Mouse (Mus musculus) gastrocnemius, adult 8-10 months (tissue): ENCODE data around the gene Bglap. TPM values are rescaled to one million over a fixed set of nuclear protein-coding genes. Genes with fewer than 3 reads are reported as not detected.
"Not testable (repeated sequence)": the region's sequence is repeated elsewhere in the genome, so short reads cannot be mapped to it uniquely, and the experiment has no call there.

Source experiments
- DNase-seq, 2 experiments: peaks; one replicate each; pipeline ENCODE4 v3.0.0; 2022; ENCODE audit warnings: low spot score in 2 of 2
- total RNA-seq, 4 experiments: library from RNA; stranded (reverse); gene quantifications; 2 replicates each; pipeline ENCODE4 v1.2.4; 2022

Bglap gene
- total RNA-seq, 4 experiments from 2014 or later, result not detected

DNA sequence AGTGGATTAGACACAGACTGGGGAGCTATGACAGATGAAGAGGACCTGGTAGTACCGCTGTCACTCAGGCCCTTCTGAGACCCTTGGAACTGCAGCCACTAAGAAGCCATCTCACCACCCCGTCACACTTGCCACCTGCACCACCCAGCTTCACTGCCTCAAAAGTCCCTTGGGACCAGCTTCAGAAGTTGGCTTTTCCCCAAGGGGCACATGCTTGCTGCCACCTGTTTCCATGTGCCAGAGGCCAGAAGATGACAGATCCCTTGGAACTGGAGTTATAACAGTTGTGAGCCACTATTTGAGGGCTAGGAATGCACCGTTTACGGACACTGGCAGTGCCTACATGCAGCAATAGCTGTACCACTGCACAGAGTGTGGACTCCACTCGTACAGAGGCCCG, 11.0 kb upstream of the Bglap start:
- DNase-seq, result no peak

DNA sequence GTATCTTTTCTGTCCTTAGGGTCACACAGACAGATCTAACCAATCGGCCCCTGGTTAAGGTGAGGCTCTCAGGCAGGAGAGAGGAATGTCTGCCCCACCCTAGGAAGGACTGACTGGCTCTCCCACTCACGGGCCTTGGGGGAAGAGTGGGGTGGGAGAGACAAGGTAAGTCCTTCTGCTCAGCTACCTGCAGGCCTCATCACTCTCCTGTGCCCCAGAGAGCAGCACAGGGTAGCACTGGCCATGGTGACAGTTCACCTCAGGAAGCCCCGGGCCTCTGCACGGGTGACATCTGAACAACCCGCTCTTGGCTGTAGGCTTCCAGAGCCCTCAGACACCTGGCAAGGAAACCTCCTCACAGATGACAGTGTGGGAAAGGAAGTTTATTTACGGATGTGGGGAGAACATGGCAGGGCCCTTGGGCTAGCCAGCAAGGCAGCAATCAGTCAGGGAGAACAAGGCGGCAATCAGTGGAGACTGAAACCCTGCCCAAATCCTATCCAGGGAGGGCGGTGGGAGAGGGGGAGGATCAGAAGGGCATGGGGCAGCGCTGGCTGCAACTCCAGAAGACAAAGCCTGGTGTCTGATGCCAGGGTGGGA, 9.6 kb upstream of the Bglap start:
- no peak for DNase-seq

DNA sequence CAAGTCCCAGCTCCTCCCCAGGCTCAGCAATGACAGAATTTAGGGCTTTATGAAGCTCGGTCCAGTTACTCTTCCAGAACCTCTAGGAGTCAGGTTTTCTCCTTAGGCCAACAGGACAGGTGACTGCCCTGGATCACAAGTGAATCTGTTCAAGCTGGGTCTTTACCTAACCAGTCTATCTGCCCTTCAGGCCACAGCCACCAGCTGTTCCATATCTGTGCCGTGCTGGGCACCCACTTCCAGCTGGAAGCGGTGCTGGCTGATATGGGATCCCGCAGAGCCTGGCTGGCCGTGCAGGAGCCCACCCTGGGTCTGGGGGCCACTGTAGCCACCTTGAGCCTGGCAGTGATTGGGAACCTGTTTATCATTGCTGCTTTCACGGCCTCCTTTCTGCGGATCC, 1.9 kb downstream of the Bglap start:
- DNase-seq, result not testable (repeated sequence)

GRCm38 (mm10) chr3:88381389-88382315, 2.6 kb downstream of the Bglap start:
- not testable (repeated sequence) for DNase-seq

- DNase-seq, result not testable (repeated sequence)
Observed at GRCm38 (mm10) chr3:88378599-88378998, 5.7 kb downstream of the Bglap start, which contains the start of gene Bglap2. TSS of gene Bglap2 (minus strand) at chr3:88378699.

- not testable (repeated sequence) for DNase-seq
Observed at GRCm38 (mm10) chr3:88376644-88377043, 7.6 kb downstream of the Bglap start.

DNA sequence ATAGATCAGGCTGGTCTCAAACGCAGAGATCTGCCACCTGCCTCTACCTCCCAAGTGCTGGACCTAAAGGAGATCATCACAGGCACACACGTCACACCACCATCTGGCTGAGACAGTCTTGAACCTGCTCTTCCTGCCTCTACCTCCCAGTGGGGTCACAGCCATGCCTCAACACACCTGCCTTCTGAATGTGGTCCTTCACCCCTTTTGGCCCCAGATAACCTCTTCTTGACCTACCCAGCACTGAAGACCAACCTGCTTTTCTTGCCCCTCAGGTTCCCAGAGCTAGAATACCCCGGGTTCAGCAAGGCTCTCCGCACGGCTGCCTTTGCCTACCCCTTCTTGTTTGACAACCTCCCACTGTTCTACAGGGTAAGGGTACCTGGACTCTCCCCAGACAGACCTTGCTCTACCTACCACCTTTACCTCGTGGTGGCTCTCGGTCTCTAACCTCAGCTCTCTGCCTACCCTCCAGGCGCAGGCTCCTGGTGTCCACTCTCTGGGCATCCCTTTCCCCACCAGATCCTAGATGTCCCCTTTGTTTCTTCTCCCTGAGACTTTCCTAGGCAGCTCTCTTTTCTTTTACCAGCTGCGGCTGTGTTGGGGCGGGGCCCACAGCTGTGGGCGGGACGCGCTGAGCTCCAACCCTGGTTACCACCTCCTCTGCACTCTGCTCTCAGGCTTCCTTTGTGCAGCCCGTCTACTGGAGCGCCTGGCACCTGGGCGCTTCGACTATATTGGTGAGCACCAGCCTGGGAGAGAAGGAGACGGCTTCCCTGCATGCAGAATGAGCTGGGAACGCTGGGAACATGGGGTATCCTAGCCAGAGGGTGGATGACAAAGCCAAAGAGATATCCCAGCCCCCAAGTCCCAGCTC, 8.3 kb downstream of the Bglap start:
- not testable (repeated sequence) for DNase-seq

DNA sequence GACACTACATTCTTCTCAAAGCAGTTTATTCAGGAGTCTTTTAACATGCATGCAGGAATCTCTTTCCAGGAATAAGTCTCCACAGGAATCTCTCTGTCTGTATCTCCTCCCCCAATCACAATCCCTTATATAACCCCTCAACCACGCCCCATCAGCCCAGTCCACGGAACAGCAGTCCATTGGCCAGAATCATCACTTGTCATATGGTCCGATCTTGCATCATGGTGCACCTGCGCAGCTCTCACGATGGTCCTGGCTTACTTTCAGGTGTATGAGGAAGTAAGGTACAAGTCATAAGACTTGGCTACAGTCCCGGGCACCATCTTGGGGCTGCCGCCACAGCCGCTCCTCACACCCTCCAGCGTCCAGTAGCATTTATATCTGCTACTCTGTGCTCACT, 11.6 kb downstream of the Bglap start, which contains the start of gene Bglap3:
Gene Bglap3 (minus strand): TSS at position 101 of the 400 bp plus-strand sequence.
- not testable (repeated sequence) for DNase-seq

DNA sequence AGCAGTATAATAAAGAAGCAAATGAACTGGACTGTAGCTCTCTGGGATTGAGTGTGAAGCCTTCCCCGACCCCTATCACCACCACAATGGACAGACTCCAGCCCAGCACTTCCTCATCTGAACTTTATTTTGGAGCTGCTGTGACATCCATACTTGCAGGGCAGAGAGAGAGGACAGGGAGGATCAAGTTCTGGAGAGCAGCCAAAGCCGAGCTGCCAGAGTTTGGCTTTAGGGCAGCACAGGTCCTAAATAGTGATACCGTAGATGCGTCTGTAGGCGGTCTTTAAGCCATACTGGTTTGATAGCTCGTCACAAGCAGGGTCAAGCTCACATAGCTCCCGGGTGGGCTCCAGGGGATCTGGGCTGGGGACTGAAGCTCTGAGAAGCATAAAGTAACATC, 15.8 kb downstream of the Bglap start:
- peak; percentile 45 to 68 for DNase-seq

GRCm38 (mm10) chr3:88367517-88367916, 16.7 kb downstream of the Bglap start:
- not testable (repeated sequence) for DNase-seq

DNA sequence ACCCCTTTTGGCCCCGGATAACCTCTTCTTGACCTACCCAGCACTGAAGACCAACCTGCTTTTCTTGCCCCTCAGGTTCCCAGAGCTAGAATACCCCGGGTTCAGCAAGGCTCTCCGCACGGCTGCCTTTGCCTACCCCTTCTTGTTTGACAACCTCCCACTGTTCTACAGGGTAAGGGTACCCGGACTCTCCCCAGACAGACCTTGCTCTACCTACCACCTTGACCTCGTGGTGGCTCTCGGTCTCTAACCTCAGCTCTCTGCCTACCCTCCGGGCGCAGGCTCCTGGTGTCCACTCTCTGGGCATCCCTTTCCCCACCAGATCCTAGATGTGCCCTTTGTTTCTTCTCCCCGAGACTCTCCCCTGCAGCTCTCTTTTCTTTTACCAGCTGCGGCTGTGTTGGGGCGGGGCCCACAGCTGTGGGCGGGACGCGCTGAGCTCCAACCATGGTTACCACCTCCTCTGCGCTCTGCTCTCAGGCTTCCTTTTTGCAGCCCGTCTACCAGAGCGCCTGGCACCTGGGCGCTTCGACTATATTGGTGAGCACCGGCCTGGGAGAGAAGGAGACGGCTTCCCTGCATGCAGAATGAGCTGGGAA, 17.3 kb downstream of the Bglap start:
- DNase-seq, result not testable (repeated sequence)

DNA sequence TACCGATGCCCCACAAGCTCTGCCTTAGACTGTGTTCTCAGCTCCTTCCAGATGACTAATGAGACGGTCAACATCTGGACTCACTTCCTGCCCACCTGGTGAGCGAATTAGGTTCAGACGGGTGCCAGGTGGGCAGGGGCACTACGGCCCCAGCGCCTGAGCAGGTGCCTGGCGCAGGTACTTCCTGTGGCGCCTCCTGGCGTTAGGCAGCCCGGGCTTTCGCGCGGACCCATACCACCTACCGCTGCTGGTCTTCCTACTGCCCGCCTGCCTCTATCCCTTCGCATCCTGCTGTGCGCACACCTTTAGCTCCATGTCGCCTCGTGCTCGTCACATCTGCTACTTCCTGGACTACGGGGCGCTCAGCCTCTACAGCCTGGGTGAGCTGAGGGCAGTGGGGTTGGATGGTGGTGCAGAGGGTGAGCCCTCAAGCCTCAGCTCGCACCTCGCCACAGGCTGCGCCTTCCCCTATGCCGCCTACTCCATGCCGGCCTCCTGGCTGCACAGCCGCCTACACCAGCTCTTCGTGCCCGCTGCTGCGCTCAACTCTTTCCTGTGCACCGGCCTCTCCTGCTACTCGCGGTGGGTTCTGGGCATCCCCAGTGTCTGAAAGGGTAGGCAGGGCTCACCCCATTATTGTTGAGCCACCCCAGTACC, 18.4 kb downstream of the Bglap start:
- DNase-seq, result no peak

GRCm38 (mm10) chr3:88364337-88364736, 19.9 kb downstream of the Bglap start, which contains the start of gene Paqr6:
TSS of gene Paqr6 (plus strand) at chr3:88364584.
- DNase-seq, result peak; percentile 53 to 66

DNA sequence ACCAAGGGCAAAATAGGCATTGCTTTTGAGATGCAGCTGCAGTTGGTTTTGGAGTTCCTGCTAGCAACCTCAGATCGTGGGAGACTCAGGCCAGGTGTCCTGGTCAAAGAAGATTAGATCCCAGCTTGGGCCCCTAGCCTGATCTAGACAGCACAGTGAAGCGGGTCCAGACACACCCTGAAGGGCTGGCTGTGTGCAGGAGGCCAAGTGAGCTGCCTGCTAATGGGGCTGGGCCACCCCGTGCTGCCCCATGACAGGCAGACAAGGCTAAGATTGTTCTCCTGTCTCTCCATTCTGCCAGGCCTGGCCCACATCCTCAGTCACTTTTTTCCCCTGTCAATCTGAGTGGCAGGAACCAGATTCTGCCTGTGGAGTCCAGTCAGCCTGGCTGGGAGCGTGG, 20.6 kb downstream of the Bglap start:
- DNase-seq, result no peak

DNA sequence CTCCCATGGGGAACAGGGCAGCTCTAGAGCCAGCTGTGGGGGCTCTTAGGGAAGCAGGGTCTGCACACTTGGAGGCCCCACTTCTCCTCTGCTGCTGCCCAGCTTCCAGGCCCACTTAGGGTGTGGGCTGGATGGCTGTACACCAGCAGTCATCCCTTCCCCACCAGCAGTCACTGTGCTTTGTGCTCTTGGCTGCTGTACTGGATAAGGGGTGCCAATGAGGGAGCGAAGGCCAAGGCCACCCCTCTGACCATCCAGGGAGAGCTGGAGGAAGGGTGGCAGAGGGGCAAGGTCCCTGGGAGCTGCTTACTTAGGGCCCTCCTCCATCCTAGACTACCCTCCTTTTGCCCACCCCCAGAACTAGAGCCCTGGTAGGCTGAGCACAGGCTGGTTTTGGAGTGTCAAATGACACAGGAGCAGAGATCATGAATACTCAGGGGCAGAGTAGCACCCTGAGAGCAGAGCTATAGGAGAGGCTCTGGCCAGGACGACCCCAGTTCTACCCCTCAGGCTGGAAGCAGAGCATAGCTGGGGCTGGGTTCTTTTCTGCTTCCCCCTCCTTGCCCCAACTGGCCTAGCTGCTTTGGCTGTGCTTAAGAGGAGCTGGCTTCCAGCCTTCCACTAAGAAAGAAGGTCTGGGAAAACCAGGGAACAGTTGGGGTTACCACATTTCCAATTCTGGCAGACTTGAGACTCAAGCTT, 22.5 kb downstream of the Bglap start:
- no peak for DNase-seq

DNA sequence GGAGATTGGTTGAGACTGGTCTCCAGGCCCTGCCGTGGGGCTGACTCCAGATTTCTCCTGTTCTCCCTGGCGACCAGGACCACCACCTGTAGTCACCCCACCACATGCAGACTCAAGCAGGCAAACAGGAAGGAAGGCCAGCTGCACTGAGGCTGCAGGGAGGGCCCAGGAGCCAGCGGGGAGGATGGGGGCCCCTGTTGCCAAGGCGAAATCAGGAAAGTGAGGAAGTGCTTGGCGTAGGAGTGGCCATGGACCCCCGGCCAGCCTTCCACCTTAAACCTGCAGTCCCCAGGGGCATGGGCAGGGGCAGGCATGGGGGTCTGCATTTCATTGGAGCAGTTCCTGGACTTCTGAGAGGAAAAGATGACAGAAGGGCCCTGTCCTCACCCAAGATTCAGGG, 23.2 kb downstream of the Bglap start:
- DNase-seq, result no peak

DNA sequence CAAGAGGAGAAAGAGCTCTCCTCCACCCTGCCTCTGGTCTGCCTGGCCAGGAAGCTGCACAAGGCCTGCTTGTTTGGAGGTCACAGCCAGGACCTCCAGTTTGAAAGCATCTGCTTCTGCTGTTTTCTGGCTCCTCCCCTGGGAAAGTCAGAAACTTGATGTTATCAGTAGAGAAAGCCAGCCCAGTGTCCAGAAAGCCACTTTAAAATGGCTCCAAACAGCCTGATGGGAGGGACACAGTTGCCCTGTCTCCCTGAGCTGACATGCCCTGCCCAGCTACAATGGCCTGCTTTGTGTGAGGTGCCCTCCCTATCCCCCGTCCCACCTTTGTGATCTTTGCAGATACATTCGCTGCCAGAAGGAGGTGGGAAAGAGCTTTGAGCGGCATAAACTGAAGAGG, 24.3 kb downstream of the Bglap start:
- DNase-seq, result no peak

DNA sequence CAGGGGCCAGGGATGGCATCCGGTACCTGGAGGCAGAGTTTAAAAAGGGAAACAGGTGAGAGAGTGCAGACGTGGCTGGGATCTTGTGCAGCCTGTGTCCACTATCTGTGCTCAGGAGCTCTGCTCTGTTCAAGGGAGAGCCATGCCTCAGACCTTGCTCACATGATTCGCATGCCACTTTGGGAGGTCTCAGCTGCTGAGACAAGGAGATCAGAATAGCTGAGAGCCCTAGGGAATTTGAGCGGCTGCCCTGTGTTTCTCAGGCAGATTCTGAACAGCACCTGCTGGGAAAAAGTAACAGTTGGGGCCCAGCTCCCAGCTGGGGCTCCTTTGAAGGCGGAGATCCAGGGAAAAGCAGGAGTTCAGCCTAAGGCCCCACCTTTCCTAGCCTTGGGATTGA, 24.7 kb downstream of the Bglap start:
- no peak for DNase-seq

GRCm38 (mm10) chr3:88354396-88355165, 29.7 kb downstream of the Bglap start:
- no peak for DNase-seq
